Mouse (Mus musculus) adrenal gland, postnatal 14 days (tissue): ENCODE results near the gene Ankrd53. TPM values are rescaled to one million over a fixed set of nuclear protein-coding genes. Genes with fewer than 3 reads are reported as not detected.
A peak's percentile ranks its signal among the peaks of the same experiment; 100 is the strongest.
"Not testable (repeated sequence)": the region's sequence is repeated elsewhere in the genome, so short reads cannot be mapped to it uniquely, and the experiment has no call there.

Experiments used
- DNase-seq: peaks from one replicate; pipeline ENCODE4 v3.0.0; 2021; ENCODE audit warnings: mixed read lengths
- total RNA-seq: library from RNA; stranded (reverse); gene quantifications from 2 replicates; pipeline ENCODE4 v1.2.3, GENCODE M21; 2021

The Ankrd53 gene
- total RNA-seq, 1 experiment from 2014 or later = not detected

- DNase-seq = no peak
Measured at GRCm38 (mm10) chr6:83766982-83767381, 4.5 kb downstream of the Ankrd53 start.

- no peak for DNase-seq
Measured at GRCm38 (mm10) chr6:83768485-83768884, 6.0 kb downstream of the Ankrd53 start.

- no peak for DNase-seq
Measured at GRCm38 (mm10) chr6:83774126-83774525, 11.7 kb downstream of the Ankrd53 start.

- no peak for DNase-seq
Measured at GRCm38 (mm10) chr6:83774781-83775563, 12.5 kb downstream of the Ankrd53 start.

- peak; percentile 97 for DNase-seq
Measured at GRCm38 (mm10) chr6:83775638-83776293, 13.3 kb downstream of the Ankrd53 start, which contains the start of gene Tex261. TSS of gene Tex261 (minus strand) at chr6:83775813.

GRCm38 (mm10) chr6:83778306-83778705, 15.9 kb downstream of the Ankrd53 start:
- DNase-seq = peak; percentile 61

GRCm38 (mm10) chr6:83779026-83779425, 16.6 kb downstream of the Ankrd53 start:
- peak; percentile 82 for DNase-seq

GRCm38 (mm10) chr6:83786426-83786825, 24.0 kb downstream of the Ankrd53 start:
- no peak for DNase-seq

- DNase-seq = no peak
Measured at GRCm38 (mm10) chr6:83788554-83788953, 26.1 kb downstream of the Ankrd53 start.

- not testable (repeated sequence) for DNase-seq
Measured at GRCm38 (mm10) chr6:83790533-83790932, 28.1 kb downstream of the Ankrd53 start.

GRCm38 (mm10) chr6:83791251-83791890, 28.9 kb downstream of the Ankrd53 start:
- peak; percentile 34 for DNase-seq

GRCm38 (mm10) chr6:83794760-83795296, 32.4 kb downstream of the Ankrd53 start, which contains the start of gene Nagk:
TSS of gene Nagk (plus strand) at chr6:83794982.
- peak; percentile 97 for DNase-seq

GRCm38 (mm10) chr6:83795492-83795900, 33.1 kb downstream of the Ankrd53 start:
- DNase-seq = peak; percentile 62

- no peak for DNase-seq
Measured at GRCm38 (mm10) chr6:83796686-83797085, 34.2 kb downstream of the Ankrd53 start.

- no peak for DNase-seq
Measured at GRCm38 (mm10) chr6:83802033-83802432, 39.6 kb downstream of the Ankrd53 start.

GRCm38 (mm10) chr6:83802846-83803245, 40.4 kb downstream of the Ankrd53 start:
- peak; percentile 33 for DNase-seq

GRCm38 (mm10) chr6:83815801-83816200, 53.4 kb downstream of the Ankrd53 start:
- no peak for DNase-seq

Other genes with a start within 250 kb of the Ankrd53 start
- gene Actg2, start 226.4 kb upstream of the Ankrd53 start, total RNA-seq = 2.0 and 5.0 TPM in 2 replicates
- 18.0 and 22.9 TPM in 2 replicates for gene Stambp, start 189.9 kb upstream of the Ankrd53 start, total RNA-seq
- gene Clec4f, start 106.5 kb upstream of the Ankrd53 start, total RNA-seq = 0.26 and 8.6 TPM in 2 replicates
- gene Cd207, start 84.8 kb upstream of the Ankrd53 start, total RNA-seq = 0.37 and 0.64 TPM in 2 replicates
- gene Vax2, start 51.4 kb upstream of the Ankrd53 start, total RNA-seq = not detected in 2 replicates
- gene Atp6v1b1, start 19.7 kb upstream of the Ankrd53 start, total RNA-seq = not detected in 2 replicates
- gene Tex261, start 13.2 kb downstream of the Ankrd53 start, total RNA-seq = 111 and 143 TPM in 2 replicates
- 37.6 and 42.1 TPM in 2 replicates for gene Nagk, start 32.3 kb downstream of the Ankrd53 start, total RNA-seq
- 25.2 and 35.1 TPM in 2 replicates for gene Paip2b, start 69.1 kb downstream of the Ankrd53 start, total RNA-seq
- gene Zfp638, start 104.5 kb downstream of the Ankrd53 start, total RNA-seq = 91.9 and 93.0 TPM in 2 replicates
- 42.4 and 49.2 TPM in 2 replicates for gene Dysf, start 245.9 kb downstream of the Ankrd53 start, total RNA-seq